Mouse (Mus musculus) kidney, embryonic 16.5 days (tissue): Measurements from ENCODE around the gene Isca1. TPM values are rescaled to one million over a fixed set of nuclear protein-coding genes. Genes with fewer than 3 reads are reported as not detected.

Source experiments
- ATAC-seq: fragments of 200-750 bp; cut with Nextera tagmentation; 2 replicates; pipeline ENCODE4 v1.8.0; 2017; ENCODE audit warnings: moderate TSS enrichment; ENCODE audit not compliant: low FRiP score, low TSS enrichment
- H3K27ac ChIP-seq: fragments of 300-500 bp; sonication (generic); 2 replicates; pipeline ENCODE4 v1.5.1; 2014; ENCODE audit warnings: low read length
- H3K27me3 ChIP-seq: fragments of 300-500 bp; sonication (generic); 2 replicates; pipeline ENCODE4 v1.6.1; 2014; ENCODE audit warnings: low read length, control low read depth, mixed read lengths; ENCODE audit not compliant: insufficient read depth
- H3K36me3 ChIP-seq: fragments of 300-500 bp; sonication (generic); 2 replicates; pipeline ENCODE4 v1.6.1; 2014; ENCODE audit warnings: low read length, control low read depth, mixed read lengths; ENCODE audit not compliant: insufficient read depth
- H3K4me1 ChIP-seq: fragments of 300-500 bp; sonication (generic); 2 replicates; pipeline ENCODE4 v1.6.1; 2014; ENCODE audit warnings: low read length, control low read depth, mixed read lengths; ENCODE audit not compliant: insufficient read depth
- H3K4me2 ChIP-seq: fragments of 300-500 bp; sonication (generic); replicated peaks from 2 replicates; pipeline ENCODE4 v1.6.1; 2014; ENCODE audit warnings: low read depth, low read length
- H3K4me3 ChIP-seq: fragments of 300-500 bp; sonication (generic); 2 replicates; pipeline ENCODE4 v1.5.1; 2014; ENCODE audit warnings: mild to moderate bottlenecking, low read length
- H3K9ac ChIP-seq: fragments of 300-500 bp; sonication (generic); replicated peaks from 2 replicates; pipeline ENCODE4 v1.6.1; 2014; ENCODE audit warnings: low read length
- H3K9me3 ChIP-seq: fragments of 300-500 bp; sonication (generic); 2 replicates; pipeline ENCODE4 v1.6.1; 2016; ENCODE audit warnings: low read length, control low read depth
- WGBS: fragments of 180-500 bp; shearing (Covaris S2); extraction: QIAGEN DNeasy Blood & Tissue Kit; methylation state at CpG from one replicate; pipeline ENCODE4 v1.1.7; 2014; 5-methylcytosine and 5-hydroxymethylcytosine counted together
- polyA plus RNA-seq: library from polyadenylated mRNA; unstranded; fragments of >200 nt; fragmentation: Nextera tagmentation; extraction: Ambion mirVana; gene quantifications from 2 replicates; pipeline ENCODE4 v1.2.1, GENCODE M21; 2015

Isca1 gene
- polyA plus RNA-seq, 1 experiment from 2014 or later = 150 TPM

DNA sequence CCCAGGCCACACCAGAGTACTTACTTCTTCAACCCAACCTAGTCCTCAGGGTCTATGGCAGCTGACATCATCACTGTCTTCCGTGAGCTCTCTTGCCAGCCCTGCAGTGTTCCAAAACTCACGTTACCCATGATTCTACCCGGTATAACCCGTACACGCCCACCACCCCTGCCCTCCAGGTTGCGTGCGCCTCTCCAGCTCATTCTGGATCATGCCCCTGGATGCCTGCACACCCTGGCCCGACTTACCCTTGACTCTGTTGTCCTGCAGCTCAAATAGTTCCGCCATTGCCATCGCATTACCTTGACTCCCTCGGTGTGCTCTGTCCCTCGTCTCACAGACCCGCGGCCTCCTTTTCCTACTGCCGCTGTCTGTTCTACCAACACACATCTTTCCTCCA lies 59.4 kb downstream of the Isca1 start, which contains the start of gene Spata31d1a:
TSS of gene Spata31d1a (minus strand) at position 101 of the 400 bp plus-strand sequence.
- H3K4me2 ChIP-seq = no peak within 1 kb of the TSS
- H3K27me3 ChIP-seq = no peaks in the 10 kb centered on the region
- H3K36me3 ChIP-seq = no peaks in the 10 kb centered on the region
- no peaks in the 10 kb centered on the region for H3K9me3 ChIP-seq
- no peaks in the 10 kb centered on the region for H3K4me1 ChIP-seq
- H3K27ac ChIP-seq = no peak within 1 kb of the TSS
- no peak within 1 kb of the TSS for H3K9ac ChIP-seq
- no peak within 1 kb of the TSS for H3K4me3 ChIP-seq
- 91% methylated on average over 15 of the region's 15 CpGs for WGBS
- ATAC-seq = no peak

Other genes with a start within 250 kb of the Isca1 start
- 12.8 and 13.3 TPM in 2 replicates for gene Agtpbp1, start 184.6 kb downstream of the Isca1 start, polyA plus RNA-seq
- 105 and 109 TPM in 2 replicates for gene Naa35, start 184.6 kb downstream of the Isca1 start, polyA plus RNA-seq
- 39.6 and 40.1 TPM in 2 replicates for gene Golm1, start 94.0 kb downstream of the Isca1 start, polyA plus RNA-seq
- gene 4921517D22Rik, start 75.7 kb downstream of the Isca1 start, polyA plus RNA-seq = not detected in 2 replicates
- gene Spata31d1a, start 59.5 kb downstream of the Isca1 start, polyA plus RNA-seq = not detected in 2 replicates
- not detected in 2 replicates for gene Spata31d1b, start 57.5 kb downstream of the Isca1 start, polyA plus RNA-seq
- gene Spata31d1d, start 38.1 kb downstream of the Isca1 start, polyA plus RNA-seq = not detected in 2 replicates
- gene 1700014D04Rik, start 23.1 kb downstream of the Isca1 start, polyA plus RNA-seq = not detected in 2 replicates
- not detected in 2 replicates for gene Gm49354, start 12.4 kb upstream of the Isca1 start, polyA plus RNA-seq
- 43.0 and 47.2 TPM in 2 replicates for gene Tut7, start 53.3 kb upstream of the Isca1 start, polyA plus RNA-seq